Mouse (Mus musculus): ENCODE measurements around the gene Baiap2l1. TPM values are rescaled to one million over a fixed set of nuclear protein-coding genes. Genes with fewer than 3 reads are reported as not detected.

The Baiap2l1 gene
- polyA plus RNA-seq, 1 experiment, result 2.2 TPM

- Histone ChIP-seq H3K27ac (ENCODE audit: control insufficient read depth, insufficient read depth, low read length) (no peak overlapping the region), H3K4me1 (replicated peaks; ENCODE audit: control insufficient read depth, insufficient read depth, low read length) (peaks cover 3% of the 10 kb centered on the region), H3K27me3 (ENCODE audit: control insufficient read depth, insufficient read depth, low read length) (no peaks in the 10 kb centered on the region), H3K36me3 (ENCODE audit: control insufficient read depth, insufficient read depth, low read length) (no peaks in the 10 kb centered on the region), H3K4me3 (ENCODE audit: control insufficient read depth, insufficient read depth, low read length) (no peak overlapping the region)
- WGBS, result 80% methylated on average over 7 of the region's 7 CpGs
- DNase-seq, result no peak
- TF ChIP-seq CTCF (IDR thresholded peaks at IDR 0.05; ENCODE audit: borderline replicate concordance, control insufficient read depth, extremely low read depth, insufficient read depth, low read length, poor library complexity), result no peak
These were observed 111.2 kb downstream of the Baiap2l1 start for GRCm38 (mm10) chr5:144246669-144247068.

GRCm38 (mm10) chr5:144245592-144245991, 112.3 kb downstream of the Baiap2l1 start:
- WGBS, result 83% methylated on average over 2 of the region's 2 CpGs
- Histone ChIP-seq H3K27ac (ENCODE audit: control insufficient read depth, insufficient read depth, low read length) (no peak overlapping the region), H3K36me3 (ENCODE audit: control insufficient read depth, insufficient read depth, low read length) (no peaks in the 10 kb centered on the region), H3K27me3 (ENCODE audit: control insufficient read depth, insufficient read depth, low read length) (no peaks in the 10 kb centered on the region), H3K4me1 (replicated peaks; ENCODE audit: control insufficient read depth, insufficient read depth, low read length) (no peaks in the 10 kb centered on the region), H3K4me3 (ENCODE audit: control insufficient read depth, insufficient read depth, low read length) (no peak overlapping the region)
- no peak for DNase-seq
- TF ChIP-seq CTCF (IDR thresholded peaks at IDR 0.05; ENCODE audit: borderline replicate concordance, control insufficient read depth, extremely low read depth, insufficient read depth, low read length, poor library complexity) (no peak), POLR2A (IDR thresholded peaks at IDR 0.05; ENCODE audit: control insufficient read depth, extremely low read depth, insufficient read depth, low read length, poor library complexity) (no peak)

- Histone ChIP-seq H3K4me3 (ENCODE audit: control insufficient read depth, insufficient read depth, low read length) (no peak within 1 kb of the TSS), H3K36me3 (ENCODE audit: control insufficient read depth, insufficient read depth, low read length) (no peaks in the 10 kb centered on the region), H3K27me3 (ENCODE audit: control insufficient read depth, insufficient read depth, low read length) (no peaks in the 10 kb centered on the region), H3K4me1 (replicated peaks; ENCODE audit: control insufficient read depth, insufficient read depth, low read length) (no peaks in the 10 kb centered on the region), H3K27ac (ENCODE audit: control insufficient read depth, insufficient read depth, low read length) (no peak within 1 kb of the TSS)
- WGBS, result 97% methylated on average over 7 of the region's 7 CpGs
- no peak for DNase-seq
- no peak for TF ChIP-seq POLR2A (IDR thresholded peaks at IDR 0.05; ENCODE audit: control insufficient read depth, extremely low read depth, insufficient read depth, low read length, poor library complexity)
These were observed 113.9 kb downstream of the Baiap2l1 start, which contains the start of gene Bri3 for GRCm38 (mm10) chr5:144243901-144244487. Bri3 (plus strand) TSS chr5:144244437.

DNA sequence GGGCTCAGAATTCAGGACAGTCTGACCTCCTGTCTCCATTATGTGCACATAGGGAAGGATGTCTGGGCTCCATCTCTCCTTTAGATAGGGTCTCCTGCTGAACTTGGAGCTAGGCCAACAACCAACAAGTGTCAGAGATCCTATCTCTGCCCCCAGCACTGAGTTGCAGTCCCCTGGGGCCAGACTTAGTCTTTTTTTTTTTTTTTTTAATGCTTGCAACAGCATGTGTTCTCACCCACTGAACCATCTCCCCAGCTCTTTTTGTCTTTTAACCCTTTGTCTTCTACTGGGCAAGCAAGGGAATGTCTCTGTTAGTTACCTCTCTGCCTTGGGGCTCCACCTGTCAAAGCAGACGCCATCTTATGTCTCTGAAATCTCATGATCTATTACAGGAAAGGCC, 118.9 kb downstream of the Baiap2l1 start:
- Histone ChIP-seq H3K4me1 (replicated peaks; ENCODE audit: control insufficient read depth, insufficient read depth, low read length) (no peaks in the 10 kb centered on the region), H3K4me3 (ENCODE audit: control insufficient read depth, insufficient read depth, low read length) (no peak overlapping the region), H3K36me3 (ENCODE audit: control insufficient read depth, insufficient read depth, low read length) (no peaks in the 10 kb centered on the region), H3K27me3 (ENCODE audit: control insufficient read depth, insufficient read depth, low read length) (no peaks in the 10 kb centered on the region), H3K27ac (ENCODE audit: control insufficient read depth, insufficient read depth, low read length) (no peak overlapping the region)
- DNase-seq, result no peak
- no peak for TF ChIP-seq POLR2A (IDR thresholded peaks at IDR 0.05; ENCODE audit: control insufficient read depth, extremely low read depth, insufficient read depth, low read length, poor library complexity)
- TF ChIP-seq CTCF (IDR thresholded peaks at IDR 0.05; ENCODE audit: borderline replicate concordance, control insufficient read depth, extremely low read depth, insufficient read depth, low read length, poor library complexity), result no peak
- 86% methylated on average over 1 of the region's 1 CpGs for WGBS

- 93% methylated on average over 7 of the region's 7 CpGs for WGBS
- TF ChIP-seq CTCF (IDR thresholded peaks at IDR 0.05; ENCODE audit: borderline replicate concordance, control insufficient read depth, extremely low read depth, insufficient read depth, low read length, poor library complexity), result no peak
- no peak for TF ChIP-seq POLR2A (IDR thresholded peaks at IDR 0.05; ENCODE audit: control insufficient read depth, extremely low read depth, insufficient read depth, low read length, poor library complexity)
- no peak overlapping the region for H3K4me3 ChIP-seq (ENCODE audit: control insufficient read depth, insufficient read depth, low read length)
- H3K36me3 ChIP-seq (ENCODE audit: control insufficient read depth, insufficient read depth, low read length), result no peaks in the 10 kb centered on the region
- DNase-seq, result no peak
- no peaks in the 10 kb centered on the region for H3K27me3 ChIP-seq (ENCODE audit: control insufficient read depth, insufficient read depth, low read length)
- no peaks in the 10 kb centered on the region for H3K4me1 ChIP-seq (replicated peaks; ENCODE audit: control insufficient read depth, insufficient read depth, low read length)
- H3K27ac ChIP-seq (ENCODE audit: control insufficient read depth, insufficient read depth, low read length), result no peak overlapping the region
These were observed 123.2 kb downstream of the Baiap2l1 start for GRCm38 (mm10) chr5:144234714-144235113.

DNA sequence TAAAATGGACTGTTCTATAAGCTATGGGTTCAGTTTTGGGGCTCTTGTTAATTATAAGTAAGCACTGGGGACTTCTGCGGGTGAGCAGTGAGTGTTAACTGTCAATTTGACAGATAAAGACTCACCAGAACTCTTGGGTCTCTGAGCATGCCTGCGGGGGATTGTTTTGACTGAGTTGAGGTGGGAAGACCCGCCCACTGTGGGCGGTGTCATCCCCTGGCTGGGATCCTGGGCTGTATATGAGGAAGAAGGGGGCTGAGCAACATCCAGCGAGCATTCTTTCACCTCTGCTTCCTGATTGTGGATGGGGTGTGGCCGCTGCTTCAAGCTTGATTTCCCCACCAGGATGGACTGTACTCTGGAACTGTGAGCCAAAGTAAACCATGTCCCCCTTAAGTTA, 123.7 kb downstream of the Baiap2l1 start:
- TF ChIP-seq CTCF (IDR thresholded peaks at IDR 0.05; ENCODE audit: borderline replicate concordance, control insufficient read depth, extremely low read depth, insufficient read depth, low read length, poor library complexity), result no peak
- no peak for TF ChIP-seq POLR2A (IDR thresholded peaks at IDR 0.05; ENCODE audit: control insufficient read depth, extremely low read depth, insufficient read depth, low read length, poor library complexity)
- H3K4me3 ChIP-seq (ENCODE audit: control insufficient read depth, insufficient read depth, low read length), result no peak overlapping the region
- DNase-seq, result no peak
- no peaks in the 10 kb centered on the region for H3K27me3 ChIP-seq (ENCODE audit: control insufficient read depth, insufficient read depth, low read length)
- H3K4me1 ChIP-seq (replicated peaks; ENCODE audit: control insufficient read depth, insufficient read depth, low read length), result no peaks in the 10 kb centered on the region
- no peaks in the 10 kb centered on the region for H3K36me3 ChIP-seq (ENCODE audit: control insufficient read depth, insufficient read depth, low read length)
- H3K27ac ChIP-seq (ENCODE audit: control insufficient read depth, insufficient read depth, low read length), result no peak overlapping the region
- 85% methylated on average over 6 of the region's 6 CpGs for WGBS

DNA sequence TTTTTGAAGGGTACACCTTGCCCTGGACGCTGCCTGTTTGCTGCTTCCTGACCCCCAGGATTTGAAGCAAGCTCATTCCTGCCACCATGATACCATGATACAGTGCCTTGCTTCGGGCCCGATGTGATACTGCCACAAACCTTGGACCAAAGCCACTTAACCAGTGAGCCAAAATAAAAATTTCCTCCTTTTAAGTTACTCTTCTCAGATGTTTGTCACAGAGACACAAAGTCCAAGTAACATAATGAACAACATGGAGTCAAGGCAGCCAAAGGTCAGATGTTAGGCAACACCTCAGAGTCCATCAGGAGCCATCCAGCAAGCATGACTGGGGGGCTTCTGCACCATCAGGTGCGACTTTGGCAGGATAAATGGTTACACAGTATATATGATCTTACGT, 125.4 kb downstream of the Baiap2l1 start:
- Histone ChIP-seq H3K4me3 (ENCODE audit: control insufficient read depth, insufficient read depth, low read length) (no peak overlapping the region), H3K27ac (ENCODE audit: control insufficient read depth, insufficient read depth, low read length) (no peak overlapping the region), H3K4me1 (replicated peaks; ENCODE audit: control insufficient read depth, insufficient read depth, low read length) (no peaks in the 10 kb centered on the region), H3K36me3 (ENCODE audit: control insufficient read depth, insufficient read depth, low read length) (no peaks in the 10 kb centered on the region), H3K27me3 (ENCODE audit: control insufficient read depth, insufficient read depth, low read length) (no peaks in the 10 kb centered on the region)
- whole genome bisulfite sequencing, result 91% methylated on average over 5 of the region's 5 CpGs
- no peak for TF ChIP-seq POLR2A (IDR thresholded peaks at IDR 0.05; ENCODE audit: control insufficient read depth, extremely low read depth, insufficient read depth, low read length, poor library complexity)
- no peak for TF ChIP-seq CTCF (IDR thresholded peaks at IDR 0.05; ENCODE audit: borderline replicate concordance, control insufficient read depth, extremely low read depth, insufficient read depth, low read length, poor library complexity)
- DNase-seq, result no peak

Measured in thymus, adult 2 months (tissue).